Mouse (Mus musculus) gastrocnemius, postnatal 25 days (tissue): ENCODE data around the gene Olah. TPM values are rescaled to one million over a fixed set of nuclear protein-coding genes. Genes with fewer than 3 reads are reported as not detected.

Experiments used
- DNase-seq: peaks from one replicate; pipeline ENCODE4 v3.0.0; 2022
- total RNA-seq, 2 experiments: library from RNA; stranded (reverse); gene quantifications; 1 replicate in 1 of 2; 2 replicates in 1 of 2; pipeline ENCODE4 v1.2.3; 2021

The Olah gene
- total RNA-seq, 2 experiments from 2014 or later: not detected

DNA sequence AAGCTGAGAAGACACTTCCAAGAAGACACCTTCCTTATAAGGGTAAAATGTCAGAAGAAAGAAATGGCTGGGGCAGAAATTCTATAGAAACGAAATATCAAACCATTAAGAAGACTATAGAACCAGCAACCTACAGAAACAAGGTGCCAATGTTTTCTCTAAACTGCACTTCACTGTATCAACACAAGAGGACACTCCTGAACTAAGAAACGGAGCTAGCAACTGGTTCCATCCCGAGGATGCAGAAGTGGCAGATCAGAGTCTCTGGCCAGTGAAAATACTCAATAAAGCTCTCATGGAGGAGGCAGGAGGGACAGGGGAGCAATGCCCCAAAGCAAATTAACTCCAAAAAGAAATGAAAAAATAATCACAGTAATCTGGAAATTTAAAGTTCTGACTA lies 48.1 kb downstream of the Olah start:
- no peak for DNase-seq

DNA sequence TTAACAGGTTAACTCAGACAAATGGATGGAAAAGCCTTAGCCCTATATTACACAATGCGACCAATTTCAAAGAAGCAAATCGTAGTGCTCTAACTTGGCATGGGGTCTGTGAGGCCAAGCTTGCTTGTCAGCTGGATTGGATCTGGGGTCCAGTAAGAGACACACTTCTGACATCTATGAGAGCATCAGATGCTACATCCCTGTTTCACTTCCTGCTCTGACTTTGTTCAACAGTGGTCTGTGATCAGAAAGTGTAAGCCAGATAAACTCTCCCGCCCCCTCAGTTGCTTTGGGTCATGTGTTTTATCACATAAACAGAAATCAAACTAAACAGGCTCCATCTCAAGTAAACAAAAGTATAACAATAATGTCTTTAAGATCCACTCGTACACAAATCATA lies 48.6 kb downstream of the Olah start:
- no peak for DNase-seq

DNA sequence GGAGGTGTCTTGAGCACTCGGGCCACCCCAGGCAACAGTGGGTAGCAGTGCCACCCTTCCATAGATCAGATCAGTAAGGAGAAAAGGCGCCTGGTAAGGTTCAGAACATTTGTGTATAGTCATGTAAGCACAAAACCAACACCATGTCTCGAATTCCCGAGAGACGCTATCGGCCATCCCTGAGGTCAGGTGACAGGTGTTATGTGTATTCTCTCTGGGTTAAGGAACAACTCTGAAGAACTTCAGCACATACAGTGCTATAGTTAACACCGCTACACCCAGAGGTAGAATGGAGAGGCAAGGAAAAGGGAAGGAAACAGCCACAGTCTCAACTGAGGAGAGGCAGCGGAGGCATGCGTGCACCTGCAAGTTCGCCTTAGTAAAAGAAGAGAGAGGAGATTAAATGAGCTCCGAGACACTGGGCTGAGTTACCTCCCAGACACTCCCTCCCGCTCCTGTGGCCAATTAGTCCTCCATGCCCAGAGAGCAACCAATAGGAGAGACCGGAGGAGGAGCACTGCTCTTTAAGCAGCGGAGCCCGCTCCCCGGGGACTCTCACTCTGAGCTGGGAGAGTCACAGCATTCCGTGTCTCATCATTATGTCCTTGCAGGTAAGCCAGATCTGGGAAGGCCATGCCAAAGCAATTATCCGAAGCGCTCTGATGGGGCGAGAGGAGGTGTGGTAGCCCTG lies 61.3 kb downstream of the Olah start, which contains the start of gene Acbd7:
Gene Acbd7 (plus strand): TSS at position 558 of the 691 bp plus-strand sequence.
- DNase-seq: peak; percentile 22

DNA sequence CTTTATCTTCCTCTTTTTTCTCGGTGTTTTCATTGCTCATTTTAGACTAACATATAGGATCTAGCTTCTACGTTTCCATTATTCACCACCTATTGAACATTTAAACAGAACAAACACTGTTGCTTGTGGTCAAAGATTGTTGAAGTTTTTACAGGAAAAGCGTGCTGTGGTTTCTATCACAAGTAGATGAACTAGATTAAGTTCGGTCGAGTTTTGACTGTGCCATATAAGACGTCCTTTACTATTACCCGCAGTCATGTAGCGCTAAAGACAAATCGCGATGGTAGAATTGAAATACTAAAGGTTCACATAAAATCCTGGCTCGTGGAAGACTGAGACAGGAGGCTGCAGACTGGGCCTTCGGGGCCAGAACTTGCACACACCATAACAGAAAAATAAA lies 63.2 kb downstream of the Olah start:
- DNase-seq: no peak

DNA sequence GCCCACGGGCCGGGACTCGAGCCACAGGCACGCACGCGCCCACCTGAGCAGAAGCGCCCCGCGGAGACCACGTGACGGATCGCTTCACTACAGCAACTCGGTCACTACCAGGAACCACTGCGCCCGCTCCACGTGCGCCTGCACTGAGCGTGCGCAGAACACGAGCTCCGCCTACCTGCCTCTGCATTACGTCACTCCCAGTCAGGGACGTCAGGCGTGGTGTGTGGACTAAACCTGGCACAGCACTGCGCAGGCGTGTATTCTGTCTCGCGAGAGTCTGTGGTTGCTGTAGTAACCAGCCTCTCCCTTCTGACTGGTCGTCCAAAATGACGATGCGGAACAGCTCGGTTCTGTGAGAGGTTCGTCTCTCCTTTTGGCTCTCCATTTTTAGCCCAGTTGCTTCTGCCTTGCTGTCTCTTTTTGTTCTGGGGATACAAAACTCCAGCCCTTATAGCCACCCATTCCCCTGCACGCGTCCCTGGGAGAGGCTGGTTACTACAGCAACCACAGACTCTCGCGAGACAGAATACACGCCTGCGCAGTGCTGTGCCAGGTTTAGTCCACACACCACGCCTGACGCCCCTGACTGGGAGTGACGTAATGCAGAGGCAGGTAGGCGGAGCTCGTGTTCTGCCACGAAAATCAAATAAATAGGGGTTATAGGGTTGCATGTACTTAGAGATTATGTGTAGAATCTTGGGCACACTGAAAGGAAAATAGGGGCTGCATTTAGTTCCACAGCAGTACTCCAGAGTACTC lies 64.3 kb downstream of the Olah start, which contains the start of gene Rpp38:
Gene Rpp38 (minus strand): TSS at position 160 of the 759 bp plus-strand sequence.
- peak; percentile 96 for DNase-seq

DNA sequence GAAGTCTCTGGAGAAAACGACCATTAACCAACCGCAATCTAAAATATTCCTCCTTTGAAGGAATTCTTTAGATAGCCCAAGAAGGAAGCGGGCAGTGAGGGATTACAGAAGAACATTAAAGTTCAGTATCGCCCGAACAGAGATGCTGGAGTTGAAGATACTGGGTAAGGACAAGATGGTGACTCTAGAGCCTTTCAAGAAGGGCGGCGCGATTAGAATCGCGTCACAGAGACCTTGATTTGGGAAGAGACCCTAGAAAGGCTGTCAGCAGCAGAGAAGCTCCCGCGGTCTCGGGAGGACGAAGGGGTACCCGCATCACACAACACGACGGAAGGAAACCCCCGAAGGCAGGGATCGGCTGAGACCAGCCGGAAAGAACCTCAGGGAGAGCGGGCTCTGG lies 65.0 kb downstream of the Olah start:
- no peak for DNase-seq

DNA sequence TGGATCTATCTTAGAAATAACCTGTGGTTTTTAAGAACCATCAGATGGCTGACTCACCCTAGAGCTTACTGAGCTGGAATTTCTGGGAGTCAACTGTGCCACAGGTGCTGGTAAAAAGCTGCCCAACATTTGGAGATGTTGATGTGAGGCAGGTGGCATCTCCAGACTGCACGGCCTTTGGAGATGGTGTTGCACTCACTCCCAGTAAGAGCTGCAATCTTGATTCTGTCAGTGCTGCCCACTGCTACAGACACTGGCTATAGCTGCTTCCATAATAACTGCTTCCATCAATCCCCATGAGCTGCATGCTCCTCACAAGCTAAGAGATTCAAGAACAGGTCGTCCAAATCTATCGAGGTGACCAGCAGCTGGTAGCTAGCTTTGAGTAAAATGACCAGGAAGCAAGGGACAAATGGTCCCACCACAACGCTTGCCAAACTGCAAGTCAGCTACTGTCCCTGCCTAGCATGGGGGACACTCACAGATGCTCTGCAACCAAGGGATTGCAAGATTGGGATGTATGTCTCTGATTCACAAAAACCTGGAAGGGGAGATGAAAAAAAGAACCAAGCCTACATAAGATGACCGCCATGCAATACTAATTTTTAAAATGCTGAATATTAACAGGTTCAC lies 65.8 kb downstream of the Olah start:
- DNase-seq: no peak

DNA sequence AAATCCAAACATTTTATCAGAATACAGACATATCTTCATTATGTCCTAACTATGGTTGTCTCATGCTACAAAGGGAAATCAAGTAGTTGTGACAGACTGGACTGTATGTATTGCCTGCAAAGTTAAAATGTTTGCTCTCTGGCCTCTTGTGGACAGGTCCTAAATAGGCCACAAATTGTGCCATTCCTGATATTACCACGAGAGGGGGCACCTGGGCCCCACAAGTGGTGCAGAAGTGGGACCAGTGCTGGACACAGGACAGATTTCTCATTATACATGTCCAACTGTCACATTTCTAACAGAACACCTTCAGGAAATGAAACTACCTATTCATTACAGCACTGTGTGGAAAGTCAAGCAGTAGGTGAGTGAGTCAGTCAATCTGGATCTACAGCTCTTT lies 69.7 kb downstream of the Olah start:
- DNase-seq: peak; percentile 29

DNA sequence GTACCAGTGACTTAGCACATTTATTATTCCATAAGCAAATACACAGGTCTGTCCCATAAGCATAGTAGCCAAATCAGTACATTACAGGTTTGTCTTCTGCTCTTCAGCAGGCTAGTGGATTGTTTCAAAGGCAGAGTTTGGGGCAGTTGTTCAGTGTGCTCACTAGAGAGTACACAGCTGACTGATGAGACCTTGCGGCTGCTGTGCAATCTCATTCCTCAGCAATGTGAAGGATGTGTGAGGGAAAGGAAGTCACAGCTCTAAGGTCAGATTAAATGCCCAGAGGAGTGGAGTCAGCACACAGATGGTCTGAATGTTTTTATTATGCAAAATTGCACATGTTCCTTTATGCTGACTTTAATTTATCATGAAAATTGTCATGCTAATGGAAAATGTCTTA lies 70.5 kb downstream of the Olah start:
- DNase-seq: no peak

DNA sequence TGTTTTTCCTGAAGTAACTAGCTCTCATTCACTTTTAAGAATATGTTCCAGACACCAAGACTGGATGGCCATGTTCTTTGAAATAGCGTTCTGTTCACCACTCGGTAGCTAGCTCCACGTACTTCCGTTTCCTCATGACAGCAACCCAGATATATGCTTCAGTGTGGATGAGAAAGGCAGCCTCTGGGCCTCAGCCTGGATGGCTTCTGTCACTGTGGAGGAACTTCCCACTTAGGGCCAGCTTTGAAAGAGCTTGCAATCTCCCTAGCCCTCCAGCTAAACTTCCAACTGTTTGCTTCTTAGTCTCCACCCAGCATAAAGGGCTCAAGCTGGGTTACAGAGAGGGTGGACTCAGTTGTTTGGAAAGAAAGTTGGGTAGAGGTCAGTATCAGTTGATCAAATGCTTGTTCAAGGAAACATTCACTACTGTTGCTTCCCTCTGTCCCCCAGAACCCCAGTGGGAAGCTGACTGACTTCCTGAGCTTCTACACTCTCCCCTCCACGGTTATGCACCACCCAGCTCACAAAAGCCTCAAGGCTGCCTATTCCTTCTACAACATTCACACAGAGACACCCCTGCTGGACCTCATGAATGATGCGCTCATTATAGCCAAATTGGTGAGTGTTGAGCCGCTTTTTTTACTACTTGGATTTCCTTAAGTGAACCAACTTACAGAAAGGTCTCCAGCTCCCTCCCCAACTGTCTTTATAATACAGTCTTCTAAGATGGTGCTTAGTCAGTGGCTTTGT lies 72.5 kb downstream of the Olah start:
- DNase-seq: no peak

DNA sequence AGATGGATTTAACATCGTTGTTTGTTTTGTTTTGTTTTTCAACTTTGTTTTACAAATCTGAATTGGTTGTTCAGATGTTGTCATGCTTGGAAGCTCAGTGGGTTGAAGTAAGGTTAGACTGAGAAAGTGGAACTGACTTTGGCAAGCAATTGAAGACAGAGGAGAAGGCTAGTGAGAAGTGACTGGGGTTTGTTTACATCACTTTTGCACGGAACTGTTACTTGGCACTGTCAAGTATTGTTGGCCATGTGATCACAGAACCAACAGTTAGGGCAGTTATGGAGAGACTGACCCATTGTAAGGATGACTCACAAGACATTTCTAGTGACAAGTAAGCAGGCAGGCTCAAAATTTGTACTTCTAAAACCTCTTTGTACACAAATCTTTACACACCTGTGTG lies 73.9 kb downstream of the Olah start:
- no peak for DNase-seq

DNA sequence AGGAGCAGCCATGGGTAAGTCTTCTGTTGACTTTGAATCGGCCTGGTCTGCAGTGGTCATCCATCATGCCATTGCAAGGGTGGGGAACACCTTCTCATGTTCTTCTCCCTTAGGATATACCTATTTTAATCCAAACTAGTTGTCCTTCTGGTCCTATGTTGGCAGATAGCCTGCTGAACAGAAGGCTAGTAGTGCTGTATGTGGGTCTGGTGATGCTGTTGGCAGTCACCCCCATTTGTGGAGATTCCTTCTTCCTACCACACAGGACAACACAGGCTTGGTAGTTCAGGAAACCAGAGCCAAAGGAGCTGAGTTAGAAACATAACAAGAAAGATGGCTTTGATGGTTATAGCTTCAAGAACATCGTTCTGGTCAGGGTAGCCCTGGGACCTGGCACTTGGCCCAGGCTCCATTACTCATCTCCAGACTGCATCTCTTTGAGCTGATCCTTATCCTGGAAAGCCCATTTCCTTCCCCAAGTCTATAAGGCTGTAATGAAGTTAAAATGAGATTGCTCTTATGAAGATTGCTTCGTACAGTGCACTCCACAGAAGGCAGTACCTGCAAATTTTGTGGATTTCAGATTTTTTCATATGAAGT lies 91.5 kb downstream of the Olah start:
- no peak for DNase-seq

DNA sequence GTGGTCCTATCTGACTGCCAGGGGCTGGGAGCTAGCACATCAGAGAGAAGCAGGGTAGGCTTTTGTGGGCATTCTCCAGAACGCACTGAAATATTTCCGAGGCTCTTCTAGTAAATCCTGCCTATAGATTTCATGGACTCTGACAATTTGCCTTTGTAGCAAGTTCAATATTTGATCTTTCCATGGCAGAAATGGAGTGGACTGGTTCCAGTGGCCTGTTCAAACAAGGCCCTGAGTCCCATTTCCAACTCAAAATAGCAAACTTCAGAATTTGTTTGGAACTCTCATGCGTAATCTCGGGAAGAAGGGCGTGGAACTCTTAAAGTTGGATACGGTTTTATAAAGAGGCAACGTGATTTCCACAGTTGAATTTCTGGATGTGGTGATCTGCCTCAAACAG lies 101.2 kb downstream of the Olah start:
- DNase-seq: no peak

DNA sequence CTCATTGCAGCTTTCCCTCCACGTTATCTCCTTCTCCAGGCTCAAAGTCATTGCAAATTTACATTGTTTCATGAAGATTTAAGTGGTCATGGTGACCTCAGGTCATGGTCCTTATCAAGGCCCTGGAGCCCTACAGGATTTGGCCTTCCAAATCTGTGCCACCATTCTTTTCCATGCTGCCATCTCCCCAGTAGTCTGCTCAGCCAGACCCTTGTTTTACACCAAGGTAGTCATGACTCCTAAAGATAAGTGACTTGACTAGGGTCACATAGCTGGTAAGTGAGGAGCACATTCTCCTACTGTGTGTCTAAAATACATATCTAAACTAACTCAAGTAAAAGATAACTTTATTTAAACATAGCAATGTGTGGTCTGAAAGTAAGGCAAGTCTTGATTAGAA lies 104.8 kb downstream of the Olah start:
- no peak for DNase-seq

Other genes starting within 250 kb of the Olah start
- gene Nmt2, start 113.0 kb downstream of the Olah start, total RNA-seq: 1 to 10 TPM; 8.1 to 8.5 TPM
- 1 to 10 TPM; 4.6 to 5.3 TPM for gene Rpp38, start 64.6 kb downstream of the Olah start, total RNA-seq
- under 1 TPM in 1 of 2 experiments, not detected in 1; 0.59 TPM for gene Acbd7, start 61.0 kb downstream of the Olah start, total RNA-seq
- not detected for gene Meig1, start 25.4 kb upstream of the Olah start, total RNA-seq
- gene Dclre1c, start 26.9 kb upstream of the Olah start, total RNA-seq: 1 to 10 TPM; 1.8 to 3.0 TPM
- under 1 TPM; 0.72 to 0.84 TPM for gene Suv39h2, start 77.8 kb upstream of the Olah start, total RNA-seq
- gene Gm45902, start 115.6 kb upstream of the Olah start, total RNA-seq: under 1 TPM; 0.75 to 0.97 TPM
- 10 to 100 TPM; 12.6 to 13.2 TPM for gene Hspa14, start 115.6 kb upstream of the Olah start, total RNA-seq
- gene Cdnf, start 115.8 kb upstream of the Olah start, total RNA-seq: 10 to 100 TPM; 32.7 to 39.1 TPM
- 1 to 10 TPM; 2.2 to 2.7 TPM for gene Fam107b, start 173.3 kb upstream of the Olah start, total RNA-seq